8 mouse cellular contexts compared by ENCODE assay signal in the genomic region with DNA sequence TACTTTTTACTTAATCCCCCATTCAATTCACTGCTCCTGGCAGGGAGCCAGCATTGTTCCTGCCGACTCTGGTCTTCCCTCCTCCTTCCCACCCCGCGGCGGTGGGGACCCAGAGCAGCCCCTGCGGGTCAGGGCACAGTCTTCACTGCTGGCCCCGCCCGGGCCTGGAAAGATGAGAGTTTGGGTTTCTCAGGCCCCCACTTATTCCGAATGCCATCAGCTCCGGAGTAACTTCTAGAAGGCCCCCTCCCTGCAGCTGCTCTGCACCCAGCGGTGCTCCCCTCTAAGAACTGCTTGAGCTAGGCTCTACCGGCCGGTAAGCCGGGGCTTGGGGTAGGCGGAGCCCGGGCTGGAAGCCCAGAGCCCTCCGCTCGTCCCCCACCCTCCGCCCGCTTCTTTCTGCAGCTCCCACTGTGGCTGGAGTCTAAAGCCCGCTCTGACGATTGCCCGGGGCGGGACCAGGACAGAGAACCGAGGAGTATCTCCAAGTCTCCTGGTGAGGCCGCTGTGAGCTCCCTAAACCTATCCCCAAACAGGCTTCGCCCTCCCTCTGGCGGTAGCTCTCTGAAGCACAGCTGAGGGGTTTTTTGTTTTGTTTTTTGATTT. TPM values are rescaled to one million over a fixed set of nuclear protein-coding genes. Genes with fewer than 3 reads are reported as not detected.
A peak's percentile ranks its signal among the peaks of the same experiment; 100 is the strongest.
DNase-seq lines count a peak whose midpoint lies in the region; ATAC-seq lines count a peak whose summit lies in the region.

No protein-coding gene starts in this region.

- H3K9ac ChIP-seq in heart, embryonic 13.5 days: peak overlapping the region; percentile 85
- H3K9ac ChIP-seq in liver, embryonic 11.5 days (ENCODE audit: low read depth, low read length): peak overlapping the region; percentile 64

- peak; percentile 85 for DNase-seq in CD4-positive, CD25-positive, alpha-beta regulatory T cell, adult 2 months (ENCODE audit: low read depth, low spot score)
- peak; percentile 91 for DNase-seq in brain, embryonic 18.5 days (ENCODE audit: low read depth, low spot score)
- DNase-seq in kidney, postnatal 10 days: peak; percentile 97
- DNase-seq in liver, embryonic 11.5 days (ENCODE audit: low spot score): peak; percentile 85
- peak; percentile 80 for DNase-seq in naive thymus-derived CD4-positive, alpha-beta T cell, adult 2 months (ENCODE audit: low read depth)
- DNase-seq in splenic B cell, adult 2 months (ENCODE audit: low read depth, low spot score): peak; percentile 78

- H3K9me3 ChIP-seq in heart, embryonic 13.5 days: no peaks in the 10 kb centered on the region
- no peaks in the 10 kb centered on the region for H3K9me3 ChIP-seq in liver, embryonic 11.5 days (ENCODE audit: control insufficient read depth, low read length)

- peak; percentile 82 for ATAC-seq in erythroid progenitor cell, adult 5-6 weeks (replicated peaks; ENCODE audit: low FRiP score, poor library complexity, severe bottlenecking)
- peak; percentile 91 for ATAC-seq in heart, embryonic 13.5 days (ENCODE audit: extremely low read depth, insufficient number of reproducible peaks, low FRiP score, low TSS enrichment)
- peak; percentile 96 for ATAC-seq in liver, embryonic 11.5 days (replicated peaks; ENCODE audit: low FRiP score)

- 0 out of 2 replicates have a peak, but pooled peaks cover 4% of the 10 kb centered on the region for H3K27me3 ChIP-seq in heart, embryonic 13.5 days (replicated peaks)
- peaks cover 24% of the 10 kb centered on the region for H3K27me3 ChIP-seq in liver, embryonic 11.5 days (replicated peaks; ENCODE audit: control insufficient read depth, insufficient read depth, low read length)
- no peaks in the 10 kb centered on the region; the same call in 1 of the 2 replicates for H3K27me3 ChIP-seq in splenic B cell, adult 2 months (ENCODE audit: control insufficient read depth, insufficient read depth, low read length, poor library complexity, severe bottlenecking)

- H3K36me3 ChIP-seq in heart, embryonic 13.5 days: no peaks in the 10 kb centered on the region
- no peaks in the 10 kb centered on the region for H3K36me3 ChIP-seq in liver, embryonic 11.5 days (ENCODE audit: control insufficient read depth, insufficient read depth, low read length)
- no peaks in the 10 kb centered on the region for H3K36me3 ChIP-seq in splenic B cell, adult 2 months (ENCODE audit: control insufficient read depth, insufficient read depth, low read length, poor library complexity, severe bottlenecking)

- under 1% methylated on average over 27 of the region's 27 CpGs for WGBS in heart, embryonic 13.5 days
- under 1% methylated on average over 27 of the region's 27 CpGs for WGBS in liver, embryonic 11.5 days

- H3K4me3 ChIP-seq in heart, embryonic 13.5 days: peak overlapping the region; percentile 57
- peak overlapping the region; percentile 50 for H3K4me3 ChIP-seq in liver, embryonic 11.5 days (ENCODE audit: low read depth, low read length)

- H3K27ac ChIP-seq in heart, embryonic 13.5 days (replicated peaks): peak overlapping the region; percentile 90
- peak overlapping the region; percentile 64 for H3K27ac ChIP-seq in liver, embryonic 11.5 days (ENCODE audit: low read depth, low read length)

- peak overlapping the region; percentile 82 for H3K4me2 ChIP-seq in heart, embryonic 13.5 days
- H3K4me2 ChIP-seq in liver, embryonic 11.5 days: peak overlapping the region; percentile 89

- H3K4me1 ChIP-seq in heart, embryonic 13.5 days: peaks cover 27% of the 10 kb centered on the region
- H3K4me1 ChIP-seq in liver, embryonic 11.5 days (replicated peaks; ENCODE audit: control insufficient read depth, insufficient read depth, low read length): peaks cover 14% of the 10 kb centered on the region

RNA-seq across cellular contexts. Expression of a gene that starts 10.2 kb away (rescaled TPM):
- not detected in 2 replicates for total RNA-seq in erythroid progenitor cell, adult 5-6 weeks (2015; ENCODE audit: low replicate concordance)
- total RNA-seq in erythroid progenitor cell, adult 5-6 weeks (2017; ENCODE audit: low replicate concordance): not detected in 2 replicates
- 18.7 and 18.9 TPM in 2 replicates for polyA plus RNA-seq in heart, embryonic 13.5 days (2015; fragmentation: Nextera tagmentation; extraction: Ambion mirVana)
- polyA plus RNA-seq in liver, embryonic 11.5 days (2014; fragmentation: Nextera tagmentation; extraction: Ambion mirVana): 4.9 and 5.8 TPM in 2 replicates

RNA-seq across cellular contexts. Expression of a gene that starts 12.2 kb away (rescaled TPM):
- total RNA-seq in erythroid progenitor cell, adult 5-6 weeks (2015; ENCODE audit: low replicate concordance): not detected in 2 replicates
- not detected in 2 replicates for total RNA-seq in erythroid progenitor cell, adult 5-6 weeks (2017; ENCODE audit: low replicate concordance)
- 6.2 and 8.4 TPM in 2 replicates for polyA plus RNA-seq in heart, embryonic 13.5 days (2015; fragmentation: Nextera tagmentation; extraction: Ambion mirVana)
- 24.9 and 29.9 TPM in 2 replicates for polyA plus RNA-seq in liver, embryonic 11.5 days (2014; fragmentation: Nextera tagmentation; extraction: Ambion mirVana)

RNA-seq across cellular contexts. Expression of a gene that starts 30.2 kb away (rescaled TPM):
- 2.5 and 5.0 TPM in 2 replicates for total RNA-seq in erythroid progenitor cell, adult 5-6 weeks (2015; ENCODE audit: low replicate concordance)
- total RNA-seq in erythroid progenitor cell, adult 5-6 weeks (2017; ENCODE audit: low replicate concordance): 4.9 and 5.3 TPM in 2 replicates
- 13.4 and 16.0 TPM in 2 replicates for polyA plus RNA-seq in heart, embryonic 13.5 days (2015; fragmentation: Nextera tagmentation; extraction: Ambion mirVana)
- 17.5 and 18.8 TPM in 2 replicates for polyA plus RNA-seq in liver, embryonic 11.5 days (2014; fragmentation: Nextera tagmentation; extraction: Ambion mirVana)

RNA-seq across cellular contexts. Expression of a gene that starts 30.6 kb away (rescaled TPM):
- 13.3 and 16.8 TPM in 2 replicates for total RNA-seq in erythroid progenitor cell, adult 5-6 weeks (2015; ENCODE audit: low replicate concordance)
- 11.6 and 11.7 TPM in 2 replicates for total RNA-seq in erythroid progenitor cell, adult 5-6 weeks (2017; ENCODE audit: low replicate concordance)
- 28.9 and 30.1 TPM in 2 replicates for polyA plus RNA-seq in heart, embryonic 13.5 days (2015; fragmentation: Nextera tagmentation; extraction: Ambion mirVana)
- 66.9 and 68.1 TPM in 2 replicates for polyA plus RNA-seq in liver, embryonic 11.5 days (2014; fragmentation: Nextera tagmentation; extraction: Ambion mirVana)

RNA-seq across cellular contexts. Expression of a gene that starts 39.3 kb away (rescaled TPM):
- not detected in 2 replicates for total RNA-seq in erythroid progenitor cell, adult 5-6 weeks (2015; ENCODE audit: low replicate concordance)
- total RNA-seq in erythroid progenitor cell, adult 5-6 weeks (2017; ENCODE audit: low replicate concordance): not detected in 2 replicates
- 0.07 TPM in 1 of 2 replicates, not detected in the other for polyA plus RNA-seq in heart, embryonic 13.5 days (2015; fragmentation: Nextera tagmentation; extraction: Ambion mirVana)
- polyA plus RNA-seq in liver, embryonic 11.5 days (2014; fragmentation: Nextera tagmentation; extraction: Ambion mirVana): 0.08 TPM in 1 of 2 replicates, not detected in the other

Comparison
In these comparisons a context has a peak if more than half of its experiments do, and no peak if none do; other contexts are left out.
1. Peak in every context shown above with its lines: DNase-seq, ATAC-seq, H3K4me3 ChIP-seq and H3K27ac ChIP-seq.